Mouse (Mus musculus) spleen, adult 2 months (tissue): Measurements from ENCODE around the gene Mylk.

Experiments used
- CTCF ChIP-seq: fragments of 200-500 bp; IDR thresholded peaks from 2 replicates; pipeline ENCODE4 v1.5.1; 2011; ENCODE audit warnings: mild to moderate bottlenecking, inconsistent platforms; ENCODE audit not compliant: insufficient read depth, insufficient read length, insufficient replicate concordance; ENCODE audit errors: extremely low read depth
- POLR2A ChIP-seq: fragments of 200-500 bp; IDR thresholded peaks from 2 replicates; pipeline ENCODE4 v1.6.1; 2011; ENCODE audit warnings: low read depth, low read length, inconsistent platforms

- TF ChIP-seq CTCF, result no peak
- TF ChIP-seq POLR2A, result no peak
Measured at GRCm38 (mm10) chr16:35047272-35047969, 302.4 kb downstream of the Mylk start.
